Mouse (Mus musculus): ENCODE measurements around the gene Ypel4. TPM values are rescaled to one million over a fixed set of nuclear protein-coding genes. Genes with fewer than 3 reads are reported as not detected.

The Ypel4 gene
- total and polyA plus RNA-seq, 2 experiments from 2014 or later = 12.9 to 14.3 TPM

GRCm38 (mm10) chr2:84760777-84761176, 26.9 kb downstream of the Ypel4 start:
- Histone ChIP-seq H3K4me1 (ENCODE audit: insufficient read depth, low read length) (no peaks in the 10 kb centered on the region), H3K27ac (ENCODE audit: low read depth, low read length) (no peak overlapping the region), H3K4me3 (ENCODE audit: low read depth, low read length) (no peak overlapping the region), H3K9me3 (ENCODE audit: low read length) (no peaks in the 10 kb centered on the region), H3K36me3 (ENCODE audit: insufficient read depth, low read length) (no peaks in the 10 kb centered on the region), H3K4me2 (ENCODE audit: low read depth, low read length, poor library complexity, severe bottlenecking) (no peak overlapping the region), H3K9ac (replicated peaks; ENCODE audit: low read length, poor library complexity, severe bottlenecking) (no peak overlapping the region), H3K27me3 (ENCODE audit: insufficient read depth, low read length) (no peaks in the 10 kb centered on the region)
- WGBS = 65% methylated on average over 8 of the region's 8 CpGs
- no peak for TF ChIP-seq CTCF (IDR thresholded peaks at IDR 0.05)
- ATAC-seq (ENCODE audit: low FRiP score) (no peak), DNase-seq (ENCODE audit: low spot score) (no peak)

GRCm38 (mm10) chr2:84761309-84761708, 27.5 kb downstream of the Ypel4 start:
- TF ChIP-seq CTCF (IDR thresholded peaks at IDR 0.05) = no peak
- ATAC-seq (ENCODE audit: low FRiP score) (no peak), DNase-seq (ENCODE audit: low spot score) (no peak)
- Histone ChIP-seq H3K36me3 (ENCODE audit: insufficient read depth, low read length) (no peaks in the 10 kb centered on the region), H3K4me3 (ENCODE audit: low read depth, low read length) (no peak overlapping the region), H3K9ac (replicated peaks; ENCODE audit: low read length, poor library complexity, severe bottlenecking) (no peak overlapping the region), H3K27me3 (ENCODE audit: insufficient read depth, low read length) (no peaks in the 10 kb centered on the region), H3K4me2 (ENCODE audit: low read depth, low read length, poor library complexity, severe bottlenecking) (no peak overlapping the region), H3K4me1 (ENCODE audit: insufficient read depth, low read length) (no peaks in the 10 kb centered on the region), H3K27ac (ENCODE audit: low read depth, low read length) (no peak overlapping the region), H3K9me3 (ENCODE audit: low read length) (no peaks in the 10 kb centered on the region)
- WGBS = 85% methylated on average over 3 of the region's 3 CpGs

- Histone ChIP-seq H3K27me3 (ENCODE audit: insufficient read depth, low read length) (no peaks in the 10 kb centered on the region), H3K27ac (ENCODE audit: low read depth, low read length) (no peak overlapping the region), H3K9me3 (ENCODE audit: low read length) (no peaks in the 10 kb centered on the region), H3K36me3 (ENCODE audit: insufficient read depth, low read length) (no peaks in the 10 kb centered on the region), H3K4me2 (ENCODE audit: low read depth, low read length, poor library complexity, severe bottlenecking) (no peak overlapping the region), H3K9ac (replicated peaks; ENCODE audit: low read length, poor library complexity, severe bottlenecking) (no peak overlapping the region), H3K4me3 (ENCODE audit: low read depth, low read length) (no peak overlapping the region), H3K4me1 (ENCODE audit: insufficient read depth, low read length) (no peaks in the 10 kb centered on the region)
- 90% methylated on average over 1 of the region's 1 CpGs for WGBS
- DNase-seq (ENCODE audit: low spot score) (no peak), ATAC-seq (ENCODE audit: low FRiP score) (no peak)
- TF ChIP-seq CTCF (IDR thresholded peaks at IDR 0.05) = no peak
These were observed 28.0 kb downstream of the Ypel4 start for GRCm38 (mm10) chr2:84761840-84762239.

- Histone ChIP-seq H3K27ac (ENCODE audit: low read depth, low read length) (no peak overlapping the region), H3K9ac (replicated peaks; ENCODE audit: low read length, poor library complexity, severe bottlenecking) (no peak overlapping the region), H3K27me3 (ENCODE audit: insufficient read depth, low read length) (no peaks in the 10 kb centered on the region), H3K9me3 (ENCODE audit: low read length) (no peaks in the 10 kb centered on the region), H3K4me3 (ENCODE audit: low read depth, low read length) (no peak overlapping the region), H3K4me1 (ENCODE audit: insufficient read depth, low read length) (no peaks in the 10 kb centered on the region), H3K36me3 (ENCODE audit: insufficient read depth, low read length) (no peaks in the 10 kb centered on the region), H3K4me2 (ENCODE audit: low read depth, low read length, poor library complexity, severe bottlenecking) (no peak overlapping the region)
- DNase-seq (ENCODE audit: low spot score) (no peak), ATAC-seq (ENCODE audit: low FRiP score) (no peak)
- 29% methylated on average over 4 of the region's 4 CpGs for WGBS
- TF ChIP-seq CTCF (IDR thresholded peaks at IDR 0.05) = no peak
These were observed 28.4 kb downstream of the Ypel4 start for GRCm38 (mm10) chr2:84762295-84762694.

- Histone ChIP-seq H3K27ac (ENCODE audit: low read depth, low read length) (no peak overlapping the region), H3K9ac (replicated peaks; ENCODE audit: low read length, poor library complexity, severe bottlenecking) (no peak overlapping the region), H3K36me3 (ENCODE audit: insufficient read depth, low read length) (no peaks in the 10 kb centered on the region), H3K9me3 (ENCODE audit: low read length) (no peaks in the 10 kb centered on the region), H3K4me3 (ENCODE audit: low read depth, low read length) (no peak overlapping the region), H3K27me3 (ENCODE audit: insufficient read depth, low read length) (no peaks in the 10 kb centered on the region), H3K4me1 (ENCODE audit: insufficient read depth, low read length) (no peaks in the 10 kb centered on the region), H3K4me2 (ENCODE audit: low read depth, low read length, poor library complexity, severe bottlenecking) (no peak overlapping the region)
- TF ChIP-seq CTCF (IDR thresholded peaks at IDR 0.05) = no peak
- WGBS = 48% methylated on average over 1 of the region's 1 CpGs
- no peak for DNase-seq (ENCODE audit: low spot score)
- no peak for ATAC-seq (ENCODE audit: low FRiP score)
These were observed 29.0 kb downstream of the Ypel4 start for GRCm38 (mm10) chr2:84762818-84763217.

GRCm38 (mm10) chr2:84770501-84770900, 36.6 kb downstream of the Ypel4 start:
- TF ChIP-seq CTCF (IDR thresholded peaks at IDR 0.05) = no peak

More at GRCm38 (mm10) chr2:84770501-84770900, 36.6 kb downstream of the Ypel4 start:
- DNase-seq (ENCODE audit: low spot score) (no peak), ATAC-seq (ENCODE audit: low FRiP score) (no peak)
- Histone ChIP-seq H3K36me3 (ENCODE audit: insufficient read depth, low read length) (no peaks in the 10 kb centered on the region), H3K27me3 (ENCODE audit: insufficient read depth, low read length) (no peaks in the 10 kb centered on the region), H3K27ac (ENCODE audit: low read depth, low read length) (no peak overlapping the region), H3K9me3 (ENCODE audit: low read length) (no peaks in the 10 kb centered on the region), H3K4me2 (ENCODE audit: low read depth, low read length, poor library complexity, severe bottlenecking) (no peak overlapping the region), H3K4me3 (ENCODE audit: low read depth, low read length) (no peak overlapping the region), H3K4me1 (ENCODE audit: insufficient read depth, low read length) (0 out of 2 replicates have a peak, but pooled peaks cover 3% of the 10 kb centered on the region), H3K9ac (replicated peaks; ENCODE audit: low read length, poor library complexity, severe bottlenecking) (no peak overlapping the region)
- 78% methylated on average over 6 of the region's 6 CpGs for WGBS

All from midbrain, postnatal 0 days (tissue).